Mouse (Mus musculus): Measurements from ENCODE around the gene Tfap2e. TPM values are rescaled to one million over a fixed set of nuclear protein-coding genes. Genes with fewer than 3 reads are reported as not detected.

Tfap2e gene
- polyA plus RNA-seq, 1 experiment = 0.06 TPM

DNA sequence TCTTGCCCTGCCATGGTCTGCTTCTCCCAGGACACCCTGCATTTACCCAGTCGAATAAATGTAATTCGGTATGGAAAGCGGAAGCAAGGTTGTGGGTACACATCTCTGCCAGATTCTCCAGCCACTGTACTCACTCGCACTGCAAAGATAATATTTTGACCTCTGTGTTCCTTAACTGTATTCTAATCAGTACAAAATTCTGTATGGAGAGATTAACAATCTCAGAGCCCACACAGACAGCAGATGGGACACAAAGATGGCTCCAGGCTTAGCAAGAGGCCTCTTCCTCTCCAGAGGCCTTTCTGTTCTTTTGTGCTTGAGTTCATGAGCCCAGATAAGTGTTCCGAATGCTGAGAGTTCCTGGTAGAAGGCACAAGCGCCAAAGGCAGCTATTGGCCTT is 37.8 kb upstream of the Tfap2e start:
- no peaks in the 10 kb centered on the region for H3K4me1 ChIP-seq (ENCODE audit: control insufficient read depth, insufficient read depth, low read length)

DNA sequence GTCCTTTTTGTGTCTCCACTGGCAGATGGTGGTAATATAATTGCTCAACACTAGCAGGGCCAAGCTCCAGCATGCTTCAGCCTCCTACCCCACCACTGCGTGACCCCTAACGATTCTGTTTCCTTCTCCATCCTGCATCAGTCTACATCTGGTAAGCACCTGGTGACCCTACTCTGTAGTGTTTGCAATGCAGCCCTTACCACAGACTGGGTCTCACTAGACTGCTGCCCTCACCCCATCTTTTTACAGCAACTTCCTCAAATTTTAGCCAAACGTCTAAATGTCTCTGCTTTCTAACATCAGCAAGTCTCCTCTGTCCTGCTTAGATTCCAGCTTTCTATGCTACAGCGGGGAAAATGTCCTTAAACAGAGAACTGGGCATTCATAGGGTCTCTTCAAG is 34.8 kb upstream of the Tfap2e start:
- no peaks in the 10 kb centered on the region for H3K4me1 ChIP-seq (ENCODE audit: control insufficient read depth, insufficient read depth, low read length)
- H3K27me3 ChIP-seq (ENCODE audit: control insufficient read depth, insufficient read depth, low read length) = no peaks in the 10 kb centered on the region
- no peak overlapping the region for H3K27ac ChIP-seq (ENCODE audit: control insufficient read depth, insufficient read depth, low read depth, low read length)
- H3K4me3 ChIP-seq (ENCODE audit: control insufficient read depth, low read depth, low read length) = no peak overlapping the region
- no peaks in the 10 kb centered on the region for H3K36me3 ChIP-seq (ENCODE audit: control insufficient read depth, insufficient read depth, low read length)
- TF ChIP-seq POLR2A (IDR thresholded peaks at IDR 0.05; ENCODE audit: control insufficient read depth, low read depth, low read length) (no peak), CTCF (IDR thresholded peaks at IDR 0.05; ENCODE audit: control insufficient read depth, insufficient read depth, insufficient replicate concordance, low read depth, low read length) (no peak)

More for the DNA sequence above, 37.8 kb upstream of the Tfap2e start:
- no peaks in the 10 kb centered on the region; the same call in 1 of the 2 replicates for H3K36me3 ChIP-seq (ENCODE audit: control insufficient read depth, insufficient read depth, low read length)
- no peak overlapping the region for H3K27ac ChIP-seq (ENCODE audit: control insufficient read depth, insufficient read depth, low read depth, low read length)
- no peak overlapping the region for H3K4me3 ChIP-seq (ENCODE audit: control insufficient read depth, low read depth, low read length)
- no peaks in the 10 kb centered on the region for H3K27me3 ChIP-seq (ENCODE audit: control insufficient read depth, insufficient read depth, low read length)
- no peak for TF ChIP-seq POLR2A (IDR thresholded peaks at IDR 0.05; ENCODE audit: control insufficient read depth, low read depth, low read length)
- TF ChIP-seq CTCF (IDR thresholded peaks at IDR 0.05; ENCODE audit: control insufficient read depth, insufficient read depth, insufficient replicate concordance, low read depth, low read length) = no peak

- H3K27ac ChIP-seq (ENCODE audit: control insufficient read depth, insufficient read depth, low read depth, low read length) = no peak overlapping the region
- no peak overlapping the region for H3K4me3 ChIP-seq (ENCODE audit: control insufficient read depth, low read depth, low read length)
- H3K27me3 ChIP-seq (ENCODE audit: control insufficient read depth, insufficient read depth, low read length) = no peaks in the 10 kb centered on the region
- no peak for TF ChIP-seq POLR2A (IDR thresholded peaks at IDR 0.05; ENCODE audit: control insufficient read depth, low read depth, low read length)
- TF ChIP-seq CTCF (IDR thresholded peaks at IDR 0.05; ENCODE audit: control insufficient read depth, insufficient read depth, insufficient replicate concordance, low read depth, low read length) = no peak
- H3K4me1 ChIP-seq (ENCODE audit: control insufficient read depth, insufficient read depth, low read length) = no peaks in the 10 kb centered on the region
- no peaks in the 10 kb centered on the region for H3K36me3 ChIP-seq (ENCODE audit: control insufficient read depth, insufficient read depth, low read length)
Measured at GRCm38 (mm10) chr4:126769800-126770563, 33.9 kb upstream of the Tfap2e start.

DNA sequence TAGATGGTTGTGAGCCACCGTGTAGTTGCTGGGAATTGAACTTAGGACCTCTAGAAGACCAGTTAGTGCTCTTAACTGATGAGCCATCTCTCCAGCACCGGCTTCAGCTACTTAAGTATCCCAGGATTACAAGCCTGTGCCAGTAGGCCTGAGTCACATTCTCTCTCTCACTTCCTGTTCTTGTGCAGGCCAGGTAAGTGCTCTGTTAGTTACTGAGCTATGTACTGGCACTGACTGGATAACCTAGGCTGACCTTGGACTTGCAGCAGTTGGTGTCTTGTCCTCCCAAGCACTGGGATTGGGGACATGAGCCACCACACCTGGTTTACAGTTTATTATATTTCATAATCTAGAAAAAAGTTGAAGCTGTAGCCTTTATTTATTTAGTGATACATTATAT is 27.4 kb upstream of the Tfap2e start:
- no peak overlapping the region for H3K4me3 ChIP-seq (ENCODE audit: control insufficient read depth, low read depth, low read length)
- no peak overlapping the region for H3K27ac ChIP-seq (ENCODE audit: control insufficient read depth, insufficient read depth, low read depth, low read length)
- H3K36me3 ChIP-seq (ENCODE audit: control insufficient read depth, insufficient read depth, low read length) = no peaks in the 10 kb centered on the region
- H3K4me1 ChIP-seq (ENCODE audit: control insufficient read depth, insufficient read depth, low read length) = no peaks in the 10 kb centered on the region
- no peak for TF ChIP-seq POLR2A (IDR thresholded peaks at IDR 0.05; ENCODE audit: control insufficient read depth, low read depth, low read length)
- no peak for TF ChIP-seq CTCF (IDR thresholded peaks at IDR 0.05; ENCODE audit: control insufficient read depth, insufficient read depth, insufficient replicate concordance, low read depth, low read length)
- no peaks in the 10 kb centered on the region for H3K27me3 ChIP-seq (ENCODE audit: control insufficient read depth, insufficient read depth, low read length)

DNA sequence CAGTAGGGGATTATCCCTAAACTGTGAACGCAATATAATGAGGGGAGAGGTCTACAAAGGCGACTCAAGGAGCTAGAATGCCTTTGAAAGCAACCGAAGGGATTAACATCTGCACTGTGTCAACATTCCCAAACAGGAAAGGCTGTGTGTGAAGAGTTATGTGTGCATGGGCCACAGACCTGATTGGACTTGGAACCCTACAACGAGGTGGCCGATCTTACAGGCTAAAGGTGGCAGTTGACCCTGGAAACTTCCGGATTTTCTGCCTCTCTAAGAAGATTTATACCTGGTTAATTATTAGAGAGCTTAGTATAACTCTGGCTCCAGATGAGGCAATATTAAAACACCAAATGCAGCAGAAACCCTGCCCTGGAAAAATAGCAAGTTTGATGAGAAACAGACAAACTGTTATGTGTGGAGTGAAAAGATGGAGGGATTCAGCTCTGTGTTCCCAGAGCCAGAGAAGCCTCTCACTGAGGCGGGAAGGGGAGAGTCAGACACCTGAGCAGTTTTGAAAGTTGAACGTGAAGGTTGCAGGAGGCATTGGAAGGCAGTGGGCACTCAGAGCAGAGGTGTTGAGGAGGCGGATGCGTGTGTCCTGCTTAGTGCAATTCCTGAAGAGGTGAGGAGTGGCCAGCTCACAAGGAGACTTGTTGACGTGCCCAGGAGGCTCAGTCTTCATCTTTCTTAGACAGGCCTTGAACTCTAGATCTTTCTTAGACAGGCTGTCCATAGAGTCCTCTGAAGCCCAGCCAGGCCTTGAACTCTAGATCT is 26.7 kb upstream of the Tfap2e start:
- no peak overlapping the region for H3K4me3 ChIP-seq (ENCODE audit: control insufficient read depth, low read depth, low read length)
- no peaks in the 10 kb centered on the region for H3K4me1 ChIP-seq (ENCODE audit: control insufficient read depth, insufficient read depth, low read length)
- no peak for TF ChIP-seq CTCF (IDR thresholded peaks at IDR 0.05; ENCODE audit: control insufficient read depth, insufficient read depth, insufficient replicate concordance, low read depth, low read length)
- TF ChIP-seq POLR2A (IDR thresholded peaks at IDR 0.05; ENCODE audit: control insufficient read depth, low read depth, low read length) = no peak
- H3K27ac ChIP-seq (ENCODE audit: control insufficient read depth, insufficient read depth, low read depth, low read length) = no peak overlapping the region
- peaks cover 4% of the 10 kb centered on the region for H3K36me3 ChIP-seq (ENCODE audit: control insufficient read depth, insufficient read depth, low read length)
- H3K27me3 ChIP-seq (ENCODE audit: control insufficient read depth, insufficient read depth, low read length) = no peaks in the 10 kb centered on the region

- TF ChIP-seq CTCF (IDR thresholded peaks at IDR 0.05; ENCODE audit: control insufficient read depth, insufficient read depth, insufficient replicate concordance, low read depth, low read length) = no peak
- TF ChIP-seq POLR2A (IDR thresholded peaks at IDR 0.05; ENCODE audit: control insufficient read depth, low read depth, low read length) = no peak
- Histone ChIP-seq H3K4me1 (ENCODE audit: control insufficient read depth, insufficient read depth, low read length) (no peaks in the 10 kb centered on the region; the same call in 1 of the 2 replicates), H3K27ac (ENCODE audit: control insufficient read depth, insufficient read depth, low read depth, low read length) (no peak overlapping the region), H3K27me3 (ENCODE audit: control insufficient read depth, insufficient read depth, low read length) (no peaks in the 10 kb centered on the region), H3K36me3 (ENCODE audit: control insufficient read depth, insufficient read depth, low read length) (peaks cover 4% of the 10 kb centered on the region), H3K4me3 (ENCODE audit: control insufficient read depth, low read depth, low read length) (no peak overlapping the region)
Measured at GRCm38 (mm10) chr4:126759435-126759834, 23.4 kb upstream of the Tfap2e start.

DNA sequence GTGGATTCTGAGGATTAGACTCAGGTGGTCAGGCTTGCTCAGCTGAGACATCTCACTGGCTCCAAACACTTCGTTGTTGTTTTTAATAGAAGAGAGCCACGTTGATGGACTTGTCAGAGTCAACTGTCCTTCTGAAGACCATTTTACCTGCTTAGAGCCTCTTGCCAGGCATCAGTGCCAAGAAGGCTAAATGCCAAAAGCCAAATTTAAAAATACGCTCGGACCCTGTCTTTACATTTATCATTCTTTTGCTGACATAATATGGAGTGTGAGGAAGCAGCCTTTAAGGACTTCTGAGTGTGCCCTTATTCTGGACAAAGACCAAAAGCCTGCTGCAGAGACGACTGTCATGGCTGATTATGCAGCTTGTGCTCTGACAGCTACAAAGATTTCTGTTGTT is 22.3 kb upstream of the Tfap2e start:
- Histone ChIP-seq H3K27me3 (ENCODE audit: control insufficient read depth, insufficient read depth, low read length) (no peaks in the 10 kb centered on the region), H3K4me1 (ENCODE audit: control insufficient read depth, insufficient read depth, low read length) (peaks cover 3% of the 10 kb centered on the region), H3K4me3 (ENCODE audit: control insufficient read depth, low read depth, low read length) (no peak overlapping the region), H3K36me3 (ENCODE audit: control insufficient read depth, insufficient read depth, low read length) (peaks cover 4% of the 10 kb centered on the region), H3K27ac (ENCODE audit: control insufficient read depth, insufficient read depth, low read depth, low read length) (no peak overlapping the region)
- no peak for TF ChIP-seq POLR2A (IDR thresholded peaks at IDR 0.05; ENCODE audit: control insufficient read depth, low read depth, low read length)
